Mouse (Mus musculus) cortical plate, adult 2 months (tissue): ENCODE measurements at regions not wholly inside any gene's neighbourhood (a gene's known extent, or its start where the extent isn't known, plus 50 kb on each side); places are given as distances from the start of the nearest gene placed in this dataset.

Experiments
- CTCF ChIP-seq: fragments of 200-500 bp; IDR thresholded peaks from 2 replicates; pipeline ENCODE4 v1.5.1; 2011; ENCODE audit warnings: mild to moderate bottlenecking, control low read depth, low read length; ENCODE audit not compliant: insufficient read depth; ENCODE audit errors: extremely low read depth
- POLR2A ChIP-seq: fragments of 200-500 bp; IDR thresholded peaks from 2 replicates; pipeline ENCODE4 v1.6.1; 2011; ENCODE audit warnings: mild to moderate bottlenecking, low read length, control low read depth; ENCODE audit not compliant: insufficient read depth; ENCODE audit errors: extremely low read depth

- TF ChIP-seq CTCF: no peak
- TF ChIP-seq POLR2A: no peak
Observed at GRCm38 (mm10) chr13:31364369-31364768, 191.6 kb upstream of the Foxq1 start.
